Mouse (Mus musculus) lung, postnatal 0 days (tissue): Measurements from ENCODE around the gene Sec14l3.

Source experiments
- CTCF ChIP-seq: IDR thresholded peaks from 2 replicates; pipeline ENCODE4 v1.5.1; 2016; ENCODE audit warnings: antibody characterized with exemption, mild to moderate bottlenecking
- EP300 ChIP-seq: IDR thresholded peaks from 2 replicates; pipeline ENCODE4 v1.6.1; 2016; ENCODE audit warnings: antibody characterized with exemption, mild to moderate bottlenecking, control low read depth

GRCm38 (mm10) chr11:4083316-4084078, 18.9 kb downstream of the Sec14l3 start:
- TF ChIP-seq CTCF: peak; percentile 92
- no peak for TF ChIP-seq EP300
